Mouse (Mus musculus) retina, embryonic 14.5 days (tissue): ENCODE data around the gene Dhx40.
"Not testable (repeated sequence)": the region's sequence is repeated elsewhere in the genome, so short reads cannot be mapped to it uniquely, and the experiment has no call there.

ENCODE experiments used
- DNase-seq: peaks from one replicate; pipeline ENCODE4 v3.0.0-alpha.2; 2015; ENCODE audit warnings: low spot score

Dhx40 gene

DNA sequence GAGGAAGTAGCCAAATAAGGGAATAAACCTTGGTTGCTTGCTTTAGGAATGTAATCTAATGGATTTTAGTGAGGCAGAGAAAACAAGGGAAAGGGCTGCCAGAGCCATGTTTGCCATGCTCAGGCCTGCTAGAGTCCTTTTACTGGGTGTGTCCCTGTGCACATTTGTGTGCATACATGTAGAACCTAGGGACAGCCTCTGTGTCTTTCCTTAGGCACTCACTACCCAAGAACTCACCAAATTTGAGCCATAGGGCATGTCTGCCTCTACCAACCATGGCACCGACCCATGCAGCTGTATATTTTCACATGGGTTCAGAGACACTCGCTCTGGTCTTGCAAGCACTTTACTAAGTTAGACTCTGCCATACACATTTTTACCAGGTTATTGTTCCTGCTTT lies 11.4 kb upstream of the Dhx40 start:
- DNase-seq = no peak

DNA sequence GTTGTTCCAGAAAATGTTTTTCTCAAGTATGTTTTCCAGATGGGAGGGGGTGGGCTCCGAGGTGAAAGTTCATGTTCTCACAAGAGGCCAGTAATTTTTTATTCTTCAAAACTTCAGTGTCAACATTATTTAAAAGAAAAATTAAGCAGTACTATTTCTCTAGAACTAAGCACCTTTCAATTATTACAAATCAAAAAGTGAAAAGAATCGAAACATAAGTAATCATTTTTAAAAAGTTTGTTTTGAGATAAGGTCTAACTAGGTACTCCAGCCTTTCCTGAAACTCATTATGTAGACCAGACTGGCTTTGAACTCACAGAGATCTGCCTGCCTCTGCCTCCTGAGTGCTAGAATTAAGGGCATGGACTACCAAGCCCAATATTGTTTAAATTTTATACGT lies 8.7 kb upstream of the Dhx40 start:
- DNase-seq = not testable (repeated sequence)

DNA sequence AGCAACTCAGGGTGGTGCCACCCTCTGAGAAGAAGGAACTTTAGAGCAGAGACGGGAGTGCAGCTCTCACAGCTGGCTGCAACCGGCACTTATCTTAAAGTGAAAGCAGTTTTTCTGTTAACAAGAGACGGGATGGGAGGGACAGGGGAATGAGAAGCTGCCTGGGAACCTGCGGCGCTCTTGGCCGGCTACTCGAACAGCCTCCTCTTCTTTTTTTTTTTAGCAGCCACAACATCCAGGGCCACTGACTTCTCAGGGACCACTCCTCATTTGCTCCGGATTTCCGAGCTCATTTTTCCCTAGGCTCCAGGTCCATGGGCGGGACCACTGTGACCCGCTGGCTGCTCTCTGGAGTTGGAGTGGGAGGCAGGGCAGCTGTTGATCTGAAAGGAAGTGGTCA lies 6.9 kb upstream of the Dhx40 start:
- not testable (repeated sequence) for DNase-seq

DNA sequence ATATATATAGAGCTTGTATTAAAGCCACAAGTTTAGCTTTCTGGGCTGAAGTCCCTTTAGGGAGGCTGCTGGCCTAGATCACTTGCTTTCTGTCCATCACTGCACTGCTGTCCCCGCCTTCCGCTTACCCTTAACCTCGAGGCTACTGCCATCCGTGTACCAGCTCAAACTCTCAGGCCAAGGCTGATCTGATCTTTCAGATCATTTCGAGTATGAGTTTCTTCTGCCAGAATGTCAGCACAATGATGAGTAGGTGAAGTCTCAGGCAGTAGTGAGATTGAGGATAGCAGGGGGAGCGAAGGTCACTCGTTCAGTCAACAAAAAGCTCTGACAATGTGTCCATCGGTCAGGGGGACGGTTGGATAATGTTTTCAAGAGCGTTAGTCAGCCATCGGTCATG lies 5.7 kb upstream of the Dhx40 start:
- not testable (repeated sequence) for DNase-seq

DNA sequence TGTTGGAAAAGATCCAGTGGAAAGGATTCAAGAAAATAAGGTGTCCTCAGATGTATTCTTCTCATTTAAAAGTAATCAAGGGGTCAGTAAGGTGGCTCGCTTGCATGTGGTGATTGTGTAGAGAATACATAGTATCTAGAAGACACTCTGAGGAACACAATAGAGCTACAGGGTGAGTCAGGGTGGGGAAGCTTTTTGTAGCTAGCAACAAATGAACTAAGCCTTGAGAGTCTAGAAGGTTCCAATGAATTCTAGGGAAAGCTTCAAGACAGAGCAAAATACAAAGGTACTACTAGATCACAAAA lies 3.7 kb upstream of the Dhx40 start:
- DNase-seq = no peak

DNA sequence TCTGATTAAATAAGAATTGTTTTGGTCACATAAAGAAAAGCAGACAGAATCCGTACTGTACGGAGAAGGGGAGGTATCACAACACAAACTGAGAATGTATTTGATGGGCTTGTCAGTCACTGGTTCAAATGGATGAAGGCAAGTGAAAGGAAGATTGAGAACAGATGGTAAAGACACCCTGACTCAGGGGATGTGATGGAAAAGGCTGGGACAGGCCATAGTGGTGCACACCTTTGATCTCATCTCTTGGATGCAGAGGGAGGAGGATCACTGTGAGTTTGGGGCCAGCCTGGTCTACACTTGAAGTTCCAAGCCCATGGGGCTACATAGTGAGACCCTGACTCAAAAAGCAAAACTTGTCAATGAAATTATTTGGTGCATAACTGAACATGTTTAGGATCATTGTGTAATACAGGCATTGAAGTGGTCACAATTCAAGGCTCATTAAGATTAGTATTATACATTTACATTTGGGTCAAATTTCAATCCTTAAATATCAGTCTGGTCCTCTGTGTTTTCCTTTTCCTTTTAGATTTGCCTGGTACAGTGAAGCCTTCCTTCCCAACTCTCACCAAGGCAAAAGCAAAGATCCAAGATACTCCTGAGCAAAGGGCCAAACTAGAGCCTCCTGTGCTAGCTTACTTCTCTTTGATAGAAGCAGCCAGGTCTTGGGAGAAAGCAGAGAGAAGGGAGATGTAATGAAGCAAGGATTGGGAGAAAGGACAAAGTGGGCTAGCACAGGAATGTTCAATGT lies 3.2 kb upstream of the Dhx40 start:
- DNase-seq = no peak

DNA sequence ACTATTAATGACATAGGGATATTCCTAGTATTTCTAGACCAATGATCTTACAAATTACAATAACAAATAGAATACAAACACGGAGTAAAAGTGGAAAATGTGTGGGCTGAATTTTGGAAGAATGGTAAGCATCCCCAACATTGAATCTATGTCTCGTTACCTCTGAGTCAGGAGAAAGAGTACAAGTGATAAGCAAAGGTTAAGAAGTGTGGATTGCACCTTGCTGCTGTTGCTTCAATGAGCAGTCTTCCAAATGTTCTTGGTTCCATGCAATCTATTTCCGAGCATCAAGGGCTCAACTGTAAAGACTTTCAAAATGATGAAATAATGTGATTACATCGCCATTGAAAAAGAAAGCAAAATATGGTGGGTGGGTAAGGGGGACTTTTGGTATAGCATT lies 2.3 kb upstream of the Dhx40 start:
- no peak for DNase-seq

DNA sequence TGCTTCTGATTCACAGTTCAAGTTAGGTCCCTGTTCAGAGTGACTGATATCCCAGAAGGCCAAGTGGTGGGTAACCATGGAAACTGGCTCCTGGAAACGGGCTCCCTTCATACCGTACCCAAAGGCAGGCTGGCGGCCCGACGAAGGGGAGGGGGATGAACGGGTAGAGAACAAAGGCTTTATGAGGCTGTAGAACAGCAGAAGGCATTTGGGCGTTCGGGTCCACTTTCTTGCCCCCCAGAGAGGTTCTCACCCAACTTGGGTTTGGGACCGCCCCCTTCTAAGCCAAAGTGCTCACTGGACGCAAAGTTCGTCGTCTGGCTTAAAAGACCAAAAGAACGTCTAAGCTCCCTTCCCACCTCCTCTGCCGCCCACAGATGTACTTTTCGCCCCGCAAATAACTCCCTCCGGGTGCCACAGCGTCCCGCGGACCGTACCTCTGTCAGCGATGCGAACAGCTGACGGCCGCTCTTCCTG lies 507 bp downstream of the Dhx40 start:
- peak; percentile 79 for DNase-seq

DNA sequence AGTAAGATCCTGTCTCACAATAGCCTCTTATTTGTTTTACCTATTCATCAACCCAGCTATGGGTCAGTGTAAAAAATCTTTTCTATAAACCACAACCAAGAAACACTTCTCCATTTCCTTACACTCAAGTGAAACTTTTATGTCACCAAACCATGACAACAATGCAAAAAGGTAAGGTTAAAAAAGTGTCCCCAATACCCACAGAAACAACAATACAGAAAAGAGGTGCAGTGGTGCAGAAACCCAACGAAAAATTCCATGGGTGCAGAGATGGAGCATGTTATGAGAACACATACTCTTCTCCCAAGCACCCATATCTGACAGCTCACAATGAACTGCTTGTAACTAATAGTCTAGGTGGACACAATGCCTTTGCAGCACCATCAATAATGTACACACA lies 13.4 kb downstream of the Dhx40 start:
- DNase-seq = no peak

DNA sequence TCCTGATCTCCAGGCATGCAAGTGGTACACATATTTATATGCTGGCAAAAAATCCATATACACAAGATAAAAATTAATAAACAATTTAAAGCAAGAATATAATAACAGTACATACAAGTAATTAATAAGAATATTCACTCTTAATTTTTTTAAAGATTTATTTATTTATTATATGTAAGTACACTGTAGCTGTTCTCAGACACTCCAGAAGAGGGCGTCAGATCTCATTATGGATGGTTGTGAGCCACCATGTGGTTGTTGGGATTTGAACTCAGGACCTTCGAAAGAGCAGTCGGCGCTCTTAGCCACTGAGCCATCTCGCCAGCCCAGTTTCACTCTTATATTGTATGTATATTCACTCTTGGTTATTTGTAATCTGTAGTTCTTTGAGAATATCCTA lies 20.1 kb downstream of the Dhx40 start:
- DNase-seq = not testable (repeated sequence)

DNA sequence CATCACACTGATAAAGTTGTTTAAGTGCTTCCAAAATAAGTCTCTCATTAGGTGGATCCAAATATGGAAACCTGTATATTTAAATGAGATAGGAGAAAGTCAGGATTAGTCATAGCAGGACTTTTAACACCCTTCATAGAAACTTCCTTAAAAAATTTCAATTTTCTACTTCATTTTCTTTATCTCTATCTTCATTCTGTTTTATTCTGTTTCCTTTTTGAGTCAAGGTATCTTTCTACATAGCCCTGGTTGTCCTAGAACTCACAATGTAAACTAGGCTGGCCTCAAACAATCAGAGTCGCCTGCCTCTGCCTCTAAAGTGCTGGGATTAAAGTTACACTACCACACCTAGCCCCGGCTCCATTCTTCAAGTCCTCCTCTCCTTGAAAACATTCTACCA lies 21.8 kb downstream of the Dhx40 start:
- DNase-seq = no peak

DNA sequence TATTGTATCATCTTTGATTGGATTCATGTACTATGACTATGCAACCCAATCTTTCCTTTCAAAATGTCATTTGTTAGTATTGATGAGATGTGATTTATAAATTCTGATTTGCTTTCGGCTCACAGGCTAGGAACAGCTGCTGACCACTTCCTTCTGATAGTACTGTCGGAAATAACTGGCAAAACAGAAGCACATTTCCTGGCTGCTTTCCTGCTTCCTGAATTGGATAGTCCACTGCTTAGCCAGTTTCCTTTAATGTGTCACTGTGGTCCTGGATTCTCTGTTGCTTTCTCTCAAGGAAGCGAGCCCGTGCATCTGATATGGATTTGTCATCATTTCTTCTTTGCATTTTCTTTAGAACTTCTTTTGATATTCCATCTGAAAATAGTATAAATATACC lies 37.7 kb downstream of the Dhx40 start:
- DNase-seq = no peak

DNA sequence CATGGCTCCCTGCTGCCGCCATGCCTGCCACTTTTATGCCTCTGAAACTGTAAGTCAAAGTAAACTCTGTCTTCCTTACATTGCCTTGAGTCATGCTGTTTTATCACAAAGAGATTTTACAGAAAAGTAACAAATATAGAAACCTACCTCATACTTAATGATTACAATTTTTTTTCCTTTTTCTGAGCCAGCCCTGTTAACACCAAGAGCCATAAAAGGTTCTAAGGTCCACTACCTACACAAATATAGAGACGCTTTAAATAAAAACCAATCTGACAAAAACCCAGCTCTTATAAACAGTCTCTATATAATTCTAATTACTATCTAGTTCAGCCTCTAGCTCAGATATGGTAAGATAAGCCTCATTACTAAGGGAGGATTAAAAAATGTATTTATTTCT lies 43.0 kb downstream of the Dhx40 start:
- DNase-seq = no peak

DNA sequence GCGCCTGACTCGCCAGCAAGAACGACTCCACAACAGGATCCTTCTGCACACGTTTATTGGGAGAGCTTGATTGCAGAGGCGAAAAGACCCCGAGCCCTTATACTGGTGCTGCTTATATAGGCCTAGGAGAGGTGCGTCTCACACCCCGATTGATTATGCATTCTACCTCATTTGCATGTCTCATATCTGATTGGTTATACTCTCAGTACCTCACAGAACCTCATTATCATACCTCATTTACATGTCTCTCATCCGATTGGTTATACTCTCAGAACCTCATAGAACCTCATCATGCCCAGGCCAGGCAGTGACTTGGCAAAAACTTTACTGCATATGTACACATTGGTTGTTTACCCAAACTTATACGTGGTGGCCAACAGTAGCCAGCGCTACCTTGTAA lies 44.4 kb downstream of the Dhx40 start:
- DNase-seq = not testable (repeated sequence)

DNA sequence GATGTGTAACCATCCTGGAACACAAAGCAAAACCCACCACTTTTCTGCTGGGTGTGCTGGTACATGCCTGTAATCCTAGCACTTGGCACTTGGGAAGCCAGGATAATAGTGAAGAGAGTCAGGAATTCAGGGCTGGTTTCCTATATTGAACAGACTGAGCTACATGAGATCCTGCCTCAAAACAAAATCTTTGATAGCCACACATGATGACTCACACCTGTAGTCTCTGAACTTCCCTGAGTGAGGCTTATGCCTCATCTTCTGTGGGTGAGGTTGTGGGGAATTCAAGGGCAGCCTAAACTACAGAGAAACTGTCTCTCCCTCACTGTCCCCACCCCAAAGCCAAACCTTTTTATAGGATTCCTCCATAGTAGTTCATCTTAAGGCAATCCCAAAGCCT lies 47.2 kb downstream of the Dhx40 start:
- no peak for DNase-seq

DNA sequence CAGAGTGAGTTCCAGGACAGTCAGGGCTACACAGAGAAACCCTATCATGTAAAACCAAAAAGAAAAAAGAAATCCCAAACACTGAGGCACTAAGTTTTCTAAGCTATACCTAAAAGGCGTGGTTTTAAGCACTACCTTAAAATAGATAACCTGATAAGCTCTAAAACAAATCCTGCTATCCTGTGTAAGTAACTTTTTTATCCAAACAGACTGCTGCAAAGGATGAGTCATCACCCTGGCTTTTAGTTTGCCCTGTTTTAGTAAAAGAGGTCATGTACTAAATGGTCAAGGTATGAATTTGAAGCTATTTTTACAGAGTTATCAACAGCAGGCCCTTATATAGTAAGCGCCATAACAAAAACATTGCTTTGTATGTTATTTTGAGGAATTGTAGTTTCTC lies 47.7 kb downstream of the Dhx40 start:
- DNase-seq = no peak

DNA sequence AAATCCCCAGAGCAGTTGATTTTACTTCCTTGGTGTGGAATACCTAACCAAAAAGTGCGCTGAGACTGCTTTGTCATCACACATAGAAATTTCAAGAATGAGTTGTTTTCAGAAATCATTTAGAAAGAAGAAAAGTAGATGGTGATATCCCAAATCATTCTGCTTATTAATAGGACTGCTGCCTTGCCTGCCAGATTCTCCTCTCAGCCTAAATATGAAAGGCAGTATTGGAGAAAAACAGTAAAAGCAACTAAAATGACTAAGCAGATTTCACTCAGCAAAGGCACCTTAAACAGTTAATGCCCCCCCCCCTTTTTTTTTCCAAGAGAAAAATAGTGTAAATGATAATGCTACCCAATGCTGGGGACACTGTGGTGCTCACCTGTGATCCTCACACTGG lies 48.3 kb downstream of the Dhx40 start:
- no peak for DNase-seq

DNA sequence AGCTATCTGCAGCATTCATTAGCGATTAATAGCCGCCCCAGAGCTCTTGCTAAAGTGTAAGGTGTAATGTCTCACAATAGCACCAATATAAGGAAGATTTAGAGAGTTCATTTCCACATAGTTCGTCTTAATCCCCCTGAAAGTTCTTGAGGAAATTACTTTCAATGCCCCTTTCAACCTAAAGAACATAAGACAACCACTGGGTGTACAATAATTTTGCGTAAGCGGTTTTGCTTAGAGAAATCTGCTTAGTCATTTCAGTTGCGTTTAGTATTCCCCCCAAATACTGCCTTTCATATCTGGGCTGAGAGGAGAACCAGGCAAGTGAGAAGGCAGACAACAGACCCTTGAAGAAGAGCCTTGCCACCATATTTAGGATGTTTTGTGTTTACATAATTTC lies 49.0 kb downstream of the Dhx40 start:
- peak; percentile 1 for DNase-seq

DNA sequence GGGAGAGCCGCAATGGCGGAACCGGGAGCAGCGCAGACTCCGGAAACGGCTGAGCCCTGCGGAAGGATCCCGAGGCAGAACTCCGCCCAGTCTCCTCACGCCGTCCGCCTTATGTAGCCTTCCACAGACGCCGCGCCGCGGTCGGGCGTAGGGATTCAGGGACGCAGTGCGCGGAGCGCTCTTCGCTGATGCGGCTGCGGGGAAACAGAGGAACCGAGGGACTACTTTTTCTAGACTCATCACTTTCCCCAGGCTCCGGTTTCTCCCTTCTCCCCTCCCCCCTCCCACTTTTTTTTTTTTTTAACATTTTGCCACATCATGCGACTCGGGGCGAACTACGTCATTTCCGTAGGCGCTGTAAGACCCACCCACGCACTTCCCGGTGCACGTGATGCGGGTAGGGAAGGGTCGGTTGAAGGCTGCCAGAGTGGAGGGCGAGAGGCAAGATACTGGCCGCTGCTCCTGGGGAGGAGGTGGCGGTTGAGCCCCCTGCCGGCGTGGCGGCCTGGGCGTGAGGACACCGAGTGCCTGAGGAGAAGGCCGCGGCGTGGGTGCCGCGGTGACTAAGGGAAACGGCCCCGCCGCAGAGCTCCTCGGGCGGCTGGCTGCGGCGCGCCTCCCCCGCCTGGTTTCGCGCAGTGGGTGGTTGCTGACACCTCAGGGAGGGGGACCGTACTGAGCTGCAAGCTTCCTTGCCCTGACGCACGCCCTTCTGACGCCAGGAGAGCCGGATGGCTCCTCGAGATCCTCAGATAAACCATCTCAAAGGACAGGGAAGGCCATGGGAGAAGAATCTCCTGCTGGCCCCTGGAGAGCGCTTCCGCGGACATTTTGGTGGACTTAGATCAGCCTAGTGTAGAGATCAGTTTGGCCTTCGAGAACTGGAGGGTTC lies 49.8 kb downstream of the Dhx40 start, which contains the start of gene Cltc:
TSS of gene Cltc (minus strand) at position 86 of the 892 bp plus-strand sequence.
- peak; percentile 98 for DNase-seq

DNA sequence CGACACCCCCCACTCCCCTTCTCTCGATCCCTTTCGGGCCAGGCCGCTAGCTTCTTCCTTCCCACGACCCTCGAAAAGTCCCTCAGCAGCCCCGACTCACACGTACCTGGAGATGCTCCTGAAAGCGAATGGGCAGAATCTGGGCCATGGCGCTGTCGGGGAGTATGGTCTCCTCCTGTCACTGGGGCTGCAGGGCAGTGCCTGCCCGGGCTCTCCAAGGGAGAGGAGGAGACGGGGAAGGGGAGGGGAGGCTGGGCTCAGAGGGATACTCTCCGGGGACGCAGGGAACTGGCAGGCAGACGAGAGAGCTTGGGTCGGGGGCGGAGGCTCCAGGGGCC lies 50.4 kb downstream of the Dhx40 start:
- no peak for DNase-seq

DNA sequence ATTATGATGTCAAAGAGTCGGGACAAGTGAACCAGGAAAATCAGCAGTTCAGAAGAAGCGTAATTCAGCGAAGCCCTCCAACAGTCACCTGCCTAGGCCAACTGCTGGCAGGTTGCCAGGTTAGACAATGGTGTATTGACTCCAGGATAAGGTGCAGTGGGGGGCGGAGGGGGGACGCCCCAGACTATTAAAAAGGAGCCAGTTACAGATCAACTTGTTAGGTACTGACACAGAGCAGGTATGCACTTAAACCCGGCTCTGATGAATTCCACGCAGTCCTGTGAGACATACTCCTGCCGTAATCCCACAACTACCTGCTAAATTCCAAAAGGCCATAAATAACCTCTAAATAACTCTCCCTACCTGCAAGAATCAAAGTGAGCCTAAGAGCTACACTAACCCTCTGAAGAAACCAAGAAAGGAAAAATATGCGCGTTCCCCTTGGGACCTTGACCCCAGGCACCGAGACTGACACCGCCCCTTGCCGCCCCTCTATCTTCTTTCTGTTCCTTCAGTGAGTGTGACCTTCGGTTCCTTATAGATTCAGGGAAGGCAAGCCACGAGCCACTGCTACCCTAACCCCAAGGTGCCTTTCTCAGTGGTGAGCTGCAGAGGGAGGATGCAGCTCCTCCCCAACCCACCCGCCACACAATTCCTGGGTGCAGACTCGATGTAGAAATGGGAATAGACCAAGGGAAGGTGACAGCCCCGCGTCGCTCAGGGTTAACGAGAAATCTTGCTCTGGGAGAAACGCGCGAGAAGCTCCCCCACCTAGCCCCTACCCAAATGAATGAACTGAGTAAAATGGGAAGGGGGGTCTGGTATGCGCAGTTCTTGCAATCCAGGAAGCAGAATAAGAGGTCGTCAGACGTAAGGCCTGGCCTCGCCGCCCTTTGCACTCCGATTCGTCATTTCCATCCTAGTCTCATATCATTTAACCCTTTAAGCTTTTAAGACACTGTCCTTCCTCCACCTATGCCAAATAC lies 51.1 kb downstream of the Dhx40 start:
- peak; percentile 64 for DNase-seq

DNA sequence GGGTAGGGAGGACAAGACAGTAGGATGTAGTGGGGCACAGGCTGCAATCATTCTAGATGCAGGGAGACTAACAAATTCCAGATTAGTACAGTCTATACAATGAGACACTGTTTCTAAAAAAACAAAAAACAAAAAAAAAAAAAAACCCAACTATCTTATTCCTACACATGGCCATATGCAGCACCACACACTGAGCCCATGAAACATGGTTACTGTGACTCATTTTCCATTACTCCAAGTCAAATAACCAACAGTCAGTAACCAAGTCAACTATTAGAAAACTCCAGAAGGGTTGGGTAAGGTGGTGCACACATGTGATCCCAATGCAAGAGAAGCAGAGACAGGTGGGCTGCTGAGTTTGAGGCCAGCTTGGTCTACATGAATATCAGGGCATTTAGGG lies 55.1 kb downstream of the Dhx40 start:
- no peak for DNase-seq
